Mouse (Mus musculus): Measurements from ENCODE around the gene Hcn1.

- TF ChIP-seq POLR2A (IDR thresholded peaks at IDR 0.05; ENCODE audit: insufficient read depth, low read length) (no peak), CTCF (IDR thresholded peaks at IDR 0.05; ENCODE audit: low read depth, low read length) (no peak), EP300 (IDR thresholded peaks at IDR 0.05; ENCODE audit: insufficient read depth, low read depth, low read length) (no peak)
Measured at GRCm38 (mm10) chr13:118029579-118029978, 427.5 kb downstream of the Hcn1 start.

Data from ES-Bruce4 (cell line).